Mouse (Mus musculus) lung, adult 2 months (tissue): Measurements from ENCODE around the gene Hsd3b1. TPM values are rescaled to one million over a fixed set of nuclear protein-coding genes. Genes with fewer than 3 reads are reported as not detected.

ENCODE experiments used
- DNase-seq: peaks from one replicate; pipeline ENCODE4 v3.0.0; 2022
- H3K4me1 ChIP-seq: fragments of 200-500 bp; 2 replicates; pipeline ENCODE4 v1.6.1; 2011; ENCODE audit warnings: low read length; ENCODE audit not compliant: control insufficient read depth, insufficient read depth
- H3K4me3 ChIP-seq: fragments of 200-500 bp; replicated peaks from 2 replicates; pipeline ENCODE3; 2011; ENCODE audit warnings: low read depth, mild to moderate bottlenecking, control low read depth, low read length; ENCODE audit errors: extremely low read depth
- CTCF ChIP-seq: fragments of 200-500 bp; IDR thresholded peaks from 2 replicates; pipeline ENCODE4 v1.5.1; 2011; ENCODE audit warnings: mild to moderate bottlenecking, low read length, control low read depth; ENCODE audit not compliant: insufficient read depth
- POLR2A ChIP-seq: fragments of 200-500 bp; IDR thresholded peaks from 2 replicates; pipeline ENCODE4 v1.6.1; 2011; ENCODE audit warnings: low read depth, mild to moderate bottlenecking, control low read depth, low read length, borderline replicate concordance; ENCODE audit errors: extremely low read depth
- WGBS: fragments of 180-500 bp; shearing (Covaris S2); methylation state at CpG from one replicate; pipeline ENCODE4 v1.1.7; 2018; 5-methylcytosine and 5-hydroxymethylcytosine counted together
- polyA plus RNA-seq: library from polyadenylated mRNA; depleted of rRNA; stranded (reverse); fragments of >200 nt; gene quantifications from 2 replicates; pipeline ENCODE4 v1.2.3, GENCODE M21; 2012; rRNA removed

Hsd3b1 gene
- polyA plus RNA-seq = not detected in 2 replicates

DNA sequence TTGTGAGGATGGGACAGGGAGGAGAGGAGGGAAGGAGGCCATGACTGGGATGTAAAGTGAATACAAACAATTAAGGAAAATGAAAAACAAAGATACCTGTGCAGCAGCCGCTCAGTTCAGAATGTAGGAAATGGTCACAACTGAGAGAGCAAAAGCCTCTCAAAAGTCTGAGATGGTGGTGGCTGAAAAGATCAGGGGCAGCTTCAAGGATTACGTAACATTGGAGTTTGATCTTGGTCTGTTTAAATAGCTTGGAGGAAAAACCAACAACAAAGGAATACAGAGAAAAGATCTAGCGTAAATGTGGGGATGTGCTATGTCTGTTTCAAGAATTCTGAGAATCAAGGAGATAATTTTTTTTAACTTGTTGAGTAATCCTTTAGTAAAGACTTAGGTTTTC, at the start of gene Hsd3b1:
Gene Hsd3b1 (minus strand): TSS at position 219 of the 400 bp plus-strand sequence.
- H3K4me1 ChIP-seq = no peaks in the 10 kb centered on the region
- H3K4me3 ChIP-seq = no peak within 1 kb of the TSS
- DNase-seq = no peak
- 78% methylated on average over 3 of the region's 3 CpGs for WGBS
- TF ChIP-seq CTCF = no peak
- no peak for TF ChIP-seq POLR2A

DNA sequence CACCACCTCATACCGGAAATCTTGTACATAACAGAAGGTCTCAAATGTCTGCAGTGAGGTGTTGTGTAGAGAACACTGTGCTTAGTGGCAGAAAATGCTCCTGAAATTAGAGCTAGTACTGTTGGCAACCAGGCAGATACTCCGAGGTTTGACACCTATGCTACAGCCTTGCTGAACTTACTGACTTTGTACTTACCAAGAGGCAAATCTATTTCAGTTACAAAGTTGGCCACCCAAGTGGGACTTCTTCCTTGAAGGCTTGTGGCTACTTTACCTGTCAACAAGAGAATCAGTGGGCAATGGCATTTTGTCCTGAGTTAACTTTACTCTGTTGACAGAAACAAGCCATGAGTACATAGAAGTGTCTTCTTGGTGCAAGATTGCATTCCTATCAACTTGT, 38.0 kb upstream of the Hsd3b1 start:
- TF ChIP-seq POLR2A = no peak
- TF ChIP-seq CTCF = no peak
- 85% methylated on average over 2 of the region's 2 CpGs for WGBS
- Histone ChIP-seq H3K4me1 (no peaks in the 10 kb centered on the region), H3K4me3 (no peak overlapping the region)
- no peak for DNase-seq

DNA sequence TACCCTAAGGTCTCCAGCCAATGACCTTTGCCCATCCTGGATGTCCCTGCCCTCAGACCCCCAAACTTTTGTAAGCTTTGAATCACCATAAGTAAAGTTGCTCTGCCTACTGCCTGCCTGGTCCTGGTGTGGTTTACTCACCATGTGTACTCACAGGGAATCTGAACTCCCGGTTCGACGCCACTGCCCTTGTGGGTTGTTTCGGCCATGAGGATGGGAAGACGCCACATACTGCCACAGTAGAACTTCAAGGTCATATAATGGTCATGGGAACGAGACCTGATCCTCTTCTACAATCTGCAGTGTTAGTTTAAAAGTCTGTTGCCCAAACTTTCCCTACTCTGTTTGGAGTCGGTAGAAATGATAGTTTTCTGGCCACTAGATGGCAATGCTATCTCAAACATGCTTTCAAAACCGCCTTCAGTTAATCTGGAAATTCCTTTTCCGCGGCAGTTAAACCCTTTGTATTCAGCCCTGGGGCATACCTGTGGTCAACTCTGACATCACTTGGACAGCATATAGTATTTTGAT, 35.5 kb upstream of the Hsd3b1 start:
- WGBS = 36% methylated on average over 10 of the region's 10 CpGs
- DNase-seq = no peak
- TF ChIP-seq CTCF = no peak
- TF ChIP-seq POLR2A = no peak
- no peak overlapping the region for H3K4me3 ChIP-seq
- no peaks in the 10 kb centered on the region for H3K4me1 ChIP-seq

DNA sequence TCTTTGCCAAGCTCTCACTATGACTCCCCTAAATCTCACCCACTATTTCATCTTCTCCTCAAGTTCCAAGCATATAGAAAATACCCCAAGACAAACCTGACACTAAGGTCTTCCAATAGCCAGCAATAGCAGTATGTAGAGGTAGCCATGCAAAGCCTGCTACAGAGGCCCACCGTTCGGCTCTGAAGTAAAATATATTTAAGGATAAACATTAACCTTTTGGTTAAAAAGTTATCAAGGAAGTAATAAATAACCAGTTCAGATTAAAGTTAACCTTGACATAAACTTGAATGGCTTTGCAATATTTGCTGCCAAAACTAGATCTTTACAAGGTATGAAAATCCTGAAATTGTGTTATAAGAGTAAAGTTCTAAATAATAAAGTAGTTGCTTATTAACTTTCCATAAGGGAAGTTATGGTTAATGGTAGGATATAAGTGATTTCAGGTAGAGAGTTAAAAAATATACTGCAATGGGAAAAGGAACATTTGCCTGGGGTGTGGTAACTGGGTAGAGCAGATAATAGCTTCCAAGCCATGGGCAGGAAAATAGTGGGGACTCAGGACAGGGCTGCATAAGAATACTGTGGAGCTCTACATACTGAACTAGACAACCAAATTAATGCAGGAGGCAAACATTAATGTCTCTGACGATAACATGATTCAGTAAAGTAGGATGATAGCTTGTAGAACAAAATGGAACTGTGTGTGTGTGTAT, 33.6 kb upstream of the Hsd3b1 start, which contains the start of gene Hao2:
Gene Hao2 (minus strand): TSS at position 183 of the 716 bp plus-strand sequence.
- 60% methylated on average over 3 of the region's 3 CpGs for WGBS
- no peaks in the 10 kb centered on the region for H3K4me1 ChIP-seq
- DNase-seq = no peak

DNA sequence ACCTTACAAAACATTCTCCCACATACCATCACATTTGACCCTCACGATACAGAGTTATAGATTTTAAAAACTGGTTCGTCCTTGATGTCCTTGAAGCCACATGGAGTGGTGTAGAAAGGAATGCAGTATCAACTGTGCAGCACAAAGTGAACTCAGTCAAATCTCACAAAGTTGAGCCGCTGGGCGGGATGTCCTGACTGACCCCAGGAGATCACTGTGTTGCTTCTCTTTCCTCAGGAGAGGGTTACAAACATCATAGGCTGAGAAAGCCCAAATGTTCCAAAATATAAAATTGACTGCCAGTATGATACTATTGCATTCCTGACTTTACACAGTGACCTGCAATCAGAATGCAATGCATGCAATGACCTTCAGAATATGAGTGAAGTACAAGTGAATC, 30.8 kb upstream of the Hsd3b1 start:
- WGBS = 81% methylated on average over 4 of the region's 4 CpGs
- no peak for DNase-seq
- no peak for TF ChIP-seq CTCF
- TF ChIP-seq POLR2A = no peak

More for the DNA sequence above, 33.6 kb upstream of the Hsd3b1 start, which contains the start of gene Hao2:
- no peak within 1 kb of the TSS for H3K4me3 ChIP-seq
- no peak for TF ChIP-seq POLR2A
- no peak for TF ChIP-seq CTCF

DNA sequence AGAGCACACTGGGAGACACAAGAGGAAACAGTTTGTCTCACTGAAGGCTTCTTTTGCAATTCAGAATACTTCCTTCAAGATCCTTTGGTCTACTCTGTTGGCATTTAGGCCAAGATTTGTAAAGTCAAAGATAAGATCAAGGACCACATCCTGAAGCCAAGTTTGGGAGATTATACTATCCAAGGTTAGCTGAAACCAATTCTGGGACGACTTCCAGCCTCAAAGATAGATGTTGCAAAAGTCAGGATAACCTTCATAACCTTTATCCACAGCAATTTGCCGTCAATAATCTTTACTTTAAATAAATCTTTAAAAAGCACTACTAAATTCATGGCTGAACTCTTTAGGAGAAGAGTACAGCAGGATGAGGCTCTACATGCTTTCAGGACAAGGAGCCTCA, 28.6 kb upstream of the Hsd3b1 start:
- 47% methylated on average over 2 of the region's 2 CpGs for WGBS
- no peak for DNase-seq
- no peak overlapping the region for H3K4me3 ChIP-seq
- no peaks in the 10 kb centered on the region for H3K4me1 ChIP-seq
- TF ChIP-seq CTCF = no peak
- no peak for TF ChIP-seq POLR2A

More for the DNA sequence above, 30.8 kb upstream of the Hsd3b1 start:
- Histone ChIP-seq H3K4me3 (no peak overlapping the region), H3K4me1 (no peaks in the 10 kb centered on the region)

DNA sequence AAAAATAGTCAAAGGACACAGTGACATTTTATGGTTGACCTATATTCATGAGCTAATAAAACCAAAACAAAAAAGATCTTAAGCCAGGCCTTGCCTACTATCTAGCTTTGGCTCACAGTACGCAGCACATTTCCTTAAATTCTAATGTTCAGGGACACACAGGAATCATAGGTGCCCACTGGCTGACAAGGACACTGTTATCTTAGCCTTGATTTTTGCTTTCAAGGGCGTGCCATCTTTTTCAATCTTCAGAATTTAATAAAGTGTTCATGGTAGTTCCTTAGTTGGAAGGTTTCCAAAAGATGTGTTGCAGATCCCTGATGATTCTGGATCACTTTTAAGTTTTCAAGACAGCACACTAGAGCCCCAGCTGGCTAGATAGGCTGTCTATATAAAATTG, 21.2 kb upstream of the Hsd3b1 start:
- Histone ChIP-seq H3K4me3 (no peak overlapping the region), H3K4me1 (no peaks in the 10 kb centered on the region)
- WGBS = 76% methylated on average over 2 of the region's 2 CpGs
- no peak for DNase-seq
- TF ChIP-seq POLR2A = no peak
- TF ChIP-seq CTCF = no peak

DNA sequence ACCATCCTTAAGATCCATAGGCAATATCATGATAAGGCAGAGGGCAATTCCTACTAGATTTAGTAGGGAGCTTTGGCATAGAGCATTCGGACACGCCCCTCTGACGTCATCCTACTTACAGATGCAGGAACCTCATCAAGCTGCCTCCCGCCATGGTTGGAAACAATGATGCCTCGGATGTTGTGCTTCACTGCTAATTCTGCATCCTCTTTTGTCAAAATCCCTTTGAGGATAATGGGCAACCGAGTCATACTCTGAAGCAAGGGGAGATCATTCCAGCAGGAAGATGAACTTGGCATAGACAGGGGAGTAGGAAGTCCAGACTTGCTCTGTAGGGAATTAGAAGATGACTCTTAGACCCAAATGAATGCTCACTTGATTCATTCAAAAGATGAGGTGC, 20.6 kb upstream of the Hsd3b1 start:
- TF ChIP-seq POLR2A (no peak), CTCF (no peak)
- WGBS = 73% methylated on average over 6 of the region's 6 CpGs
- no peak for DNase-seq
- Histone ChIP-seq H3K4me1 (no peaks in the 10 kb centered on the region), H3K4me3 (no peak overlapping the region)

DNA sequence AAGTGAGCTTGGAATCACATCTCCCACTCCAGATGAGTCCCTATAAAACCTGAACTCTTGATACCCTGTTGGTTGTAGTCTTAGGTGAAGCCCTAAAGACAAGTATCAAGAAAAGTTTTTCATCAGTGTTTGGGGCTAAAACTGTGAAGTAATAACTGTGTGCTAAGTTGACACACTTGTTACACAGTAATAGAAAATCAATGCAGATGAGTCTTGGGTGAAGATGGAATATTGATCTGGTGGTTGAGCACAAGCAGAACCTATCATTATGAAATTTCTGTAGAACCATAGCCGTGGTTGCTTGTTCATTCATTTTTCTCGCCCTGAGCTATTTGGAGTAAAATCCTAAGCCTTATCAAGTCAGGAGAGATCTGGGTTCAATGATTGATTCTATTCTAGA, 8.6 kb upstream of the Hsd3b1 start:
- Histone ChIP-seq H3K4me3 (no peak overlapping the region), H3K4me1 (no peaks in the 10 kb centered on the region)
- TF ChIP-seq CTCF = no peak
- no peak for TF ChIP-seq POLR2A
- no peak for DNase-seq
- 74% methylated on average over 2 of the region's 2 CpGs for WGBS

DNA sequence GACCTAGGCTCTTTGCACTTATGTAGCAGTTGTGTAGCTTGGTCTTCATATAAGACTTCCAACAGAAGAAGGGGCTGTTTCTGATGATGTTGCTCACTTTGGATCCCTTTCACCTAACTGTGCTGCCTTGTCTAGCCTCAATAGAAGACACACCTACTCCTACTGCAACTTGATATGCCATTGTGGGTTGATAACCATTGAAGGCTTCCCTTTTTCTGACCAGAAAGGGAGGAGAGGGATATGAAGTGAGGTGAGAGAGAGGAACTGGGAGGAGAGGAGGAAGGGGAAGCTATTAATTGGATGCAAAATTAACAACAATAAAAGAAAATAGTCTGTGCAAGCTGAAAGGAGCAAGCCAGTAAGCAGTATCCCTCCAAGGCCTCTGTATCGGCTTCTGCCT, 3.2 kb upstream of the Hsd3b1 start:
- DNase-seq = no peak
- WGBS = 82% methylated on average over 1 of the region's 1 CpGs

More for the DNA sequence above, 3.2 kb upstream of the Hsd3b1 start:
- TF ChIP-seq CTCF = no peak
- TF ChIP-seq POLR2A = no peak
- Histone ChIP-seq H3K4me3 (no peak overlapping the region), H3K4me1 (no peaks in the 10 kb centered on the region)
